Mouse (Mus musculus) layer of hippocampus, adult 18-20 months (tissue): Measurements from ENCODE around the gene Mettl1. TPM values are rescaled to one million over a fixed set of nuclear protein-coding genes. Genes with fewer than 3 reads are reported as not detected.
"Not testable (repeated sequence)": the region's sequence is repeated elsewhere in the genome, so short reads cannot be mapped to it uniquely, and the experiment has no call there.

Experiments used
- DNase-seq, 2 experiments: peaks; one replicate each; pipeline ENCODE4 v3.0.0; 2022; ENCODE audit warnings: low spot score in 2 of 2
- total RNA-seq, 2 experiments: library from RNA; stranded (reverse); gene quantifications; 2 replicates each; pipeline ENCODE4 v1.2.3; 2021

Gene Mettl1
- total RNA-seq, 2 experiments from 2014 or later = 11.2 to 12.6 TPM

GRCm38 (mm10) chr10:127066519-127067018 is 25.4 kb downstream of the Mettl1 start:
- DNase-seq = no peak

- no peak for DNase-seq
Measured at GRCm38 (mm10) chr10:127068360-127069038, 27.3 kb downstream of the Mettl1 start.

- DNase-seq = no peak
Measured at GRCm38 (mm10) chr10:127069281-127070189, 28.3 kb downstream of the Mettl1 start.

GRCm38 (mm10) chr10:127070190-127071121 is 29.2 kb downstream of the Mettl1 start, which contains the start of gene Tspan31:
Gene Tspan31 (minus strand): TSS chr10:127070264.
- peak; percentile 91 to 97 for DNase-seq

GRCm38 (mm10) chr10:127071203-127071602 is 30.0 kb downstream of the Mettl1 start:
- DNase-seq = no peak

- not testable (repeated sequence) for DNase-seq
Measured at GRCm38 (mm10) chr10:127072270-127072669, 31.1 kb downstream of the Mettl1 start.

- not testable (repeated sequence) for DNase-seq
Measured at GRCm38 (mm10) chr10:127072969-127073368, 31.8 kb downstream of the Mettl1 start.

GRCm38 (mm10) chr10:127073981-127074380 is 32.8 kb downstream of the Mettl1 start:
- DNase-seq = no peak

- DNase-seq = no peak
Measured at GRCm38 (mm10) chr10:127075080-127075479, 33.9 kb downstream of the Mettl1 start, which contains the start of gene Agap2. Gene Agap2 (plus strand): TSS chr10:127075284.

GRCm38 (mm10) chr10:127075651-127076050 is 34.4 kb downstream of the Mettl1 start:
- no peak for DNase-seq

- DNase-seq = no peak
Measured at GRCm38 (mm10) chr10:127076082-127076481, 34.9 kb downstream of the Mettl1 start.

- no peak for DNase-seq
Measured at GRCm38 (mm10) chr10:127077515-127077914, 36.3 kb downstream of the Mettl1 start.

- peak in 1 of 2 experiments; percentile 77 for DNase-seq
Measured at GRCm38 (mm10) chr10:127078001-127078676, 36.9 kb downstream of the Mettl1 start.

- DNase-seq = peak in 1 of 2 experiments; percentile 80
Measured at GRCm38 (mm10) chr10:127078677-127079575, 37.7 kb downstream of the Mettl1 start.

GRCm38 (mm10) chr10:127079665-127080391 is 38.6 kb downstream of the Mettl1 start:
- DNase-seq = no peak

- peak in 1 of 2 experiments; percentile 80 for DNase-seq
Measured at GRCm38 (mm10) chr10:127080901-127081780, 39.9 kb downstream of the Mettl1 start.

- DNase-seq = no peak
Measured at GRCm38 (mm10) chr10:127081996-127082620, 40.9 kb downstream of the Mettl1 start.
